Mouse (Mus musculus) midbrain, postnatal 0 days (tissue): Measurements from ENCODE around the gene Ppp2r3c. TPM values are rescaled to one million over a fixed set of nuclear protein-coding genes. Genes with fewer than 3 reads are reported as not detected.
"Not testable (repeated sequence)": the region's sequence is repeated elsewhere in the genome, so short reads cannot be mapped to it uniquely, and the experiment has no call there.

ENCODE experiments used
- ATAC-seq: fragments of 200-750 bp; cut with Nextera tagmentation; 2 replicates; pipeline ENCODE4 v1.8.0; 2017; ENCODE audit warnings: moderate number of reproducible peaks, mild to moderate bottlenecking, moderate TSS enrichment, moderate library complexity; ENCODE audit not compliant: low FRiP score
- DNase-seq: peaks from one replicate; pipeline ENCODE4 v3.0.0-alpha.2; 2015; ENCODE audit warnings: low spot score
- H3K27ac ChIP-seq: fragments of 300-500 bp; sonication (generic); 2 replicates; pipeline ENCODE4 v1.5.1; 2014; ENCODE audit warnings: low read depth, mild to moderate bottlenecking, low read length, mixed read lengths
- H3K27me3 ChIP-seq: fragments of 300-500 bp; sonication (generic); 2 replicates; pipeline ENCODE4 v1.6.1; 2014; ENCODE audit warnings: low read length, control low read depth, mixed read lengths; ENCODE audit not compliant: insufficient read depth
- H3K36me3 ChIP-seq: fragments of 300-500 bp; sonication (generic); 2 replicates; pipeline ENCODE4 v1.6.1; 2014; ENCODE audit warnings: low read length, control low read depth, mixed read lengths; ENCODE audit not compliant: insufficient read depth
- H3K4me1 ChIP-seq: fragments of 300-500 bp; sonication (generic); 2 replicates; pipeline ENCODE4 v1.6.1; 2014; ENCODE audit warnings: mild to moderate bottlenecking, control low read depth, antibody characterized with exemption, low read length, mixed read lengths; ENCODE audit not compliant: insufficient read depth
- H3K4me2 ChIP-seq: fragments of 300-500 bp; sonication (generic); 2 replicates; pipeline ENCODE4 v1.6.1; 2014; ENCODE audit warnings: low read depth, mild to moderate bottlenecking, low read length, mixed read lengths; ENCODE audit not compliant: poor library complexity, severe bottlenecking
- H3K4me3 ChIP-seq: fragments of 300-500 bp; sonication (generic); 2 replicates; pipeline ENCODE4 v1.5.1; 2014; ENCODE audit warnings: low read depth, mild to moderate bottlenecking, low read length, moderate library complexity
- H3K9ac ChIP-seq: fragments of 300-500 bp; sonication (generic); replicated peaks from 2 replicates; pipeline ENCODE4 v1.6.1; 2014; ENCODE audit warnings: mild to moderate bottlenecking, low read length, moderate library complexity, mixed read lengths; ENCODE audit not compliant: poor library complexity, severe bottlenecking
- H3K9me3 ChIP-seq: fragments of 300-500 bp; sonication (generic); 2 replicates; pipeline ENCODE4 v1.6.1; 2016; ENCODE audit warnings: low read length, control low read depth
- CTCF ChIP-seq: IDR thresholded peaks from 2 replicates; pipeline ENCODE4 v1.5.1; 2016; ENCODE audit warnings: antibody characterized with exemption, mild to moderate bottlenecking
- WGBS: fragments of 180-500 bp; shearing (Covaris S2); extraction: QIAGEN DNeasy Blood & Tissue Kit; methylation state at CpG from one replicate; pipeline ENCODE4 v1.1.7; 2014; 5-methylcytosine and 5-hydroxymethylcytosine counted together
- polyA plus RNA-seq: library from polyadenylated mRNA; unstranded; fragments of >200 nt; fragmentation: Nextera tagmentation; extraction: Ambion mirVana; gene quantifications from 2 replicates; pipeline ENCODE4 v1.2.1, GENCODE M21; 2015
- total RNA-seq: library from RNA; depleted of rRNA; stranded (reverse); fragments of >200 nt; gene quantifications from 2 replicates; pipeline ENCODE4 v1.2.3, GENCODE M21; 2014; rRNA removed

Ppp2r3c gene
- total RNA-seq (9.0 and 14.3 TPM in 2 replicates), polyA plus RNA-seq (18.0 and 19.0 TPM in 2 replicates)

- H3K4me3 ChIP-seq: peak within 1 kb of the TSS; percentile 48
- peak; percentile 97 for DNase-seq
- peaks cover 25% of the 10 kb centered on the region for H3K4me1 ChIP-seq
- H3K9ac ChIP-seq: peak within 1 kb of the TSS; percentile 79
- H3K4me2 ChIP-seq: peak within 1 kb of the TSS; percentile 70
- under 1% methylated on average over 55 of the region's 55 CpGs for WGBS
- H3K27me3 ChIP-seq: no peaks in the 10 kb centered on the region
- peaks cover 10% of the 10 kb centered on the region for H3K36me3 ChIP-seq
- H3K9me3 ChIP-seq: no peaks in the 10 kb centered on the region
- TF ChIP-seq CTCF: no peak
- peak; percentile 94 for ATAC-seq
- H3K27ac ChIP-seq: peak within 1 kb of the TSS; percentile 77
Observed at GRCm38 (mm10) chr12:55302485-55303441, at the start of gene Ppp2r3c. Gene Ppp2r3c, minus strand, starts transcription at chr12:55302998.

GRCm38 (mm10) chr12:55344583-55344982 lies 41.8 kb upstream of the Ppp2r3c start:
- H3K4me2 ChIP-seq: no peak overlapping the region

GRCm38 (mm10) chr12:55343998-55344397 lies 41.2 kb upstream of the Ppp2r3c start:
- H3K9me3 ChIP-seq: no peaks in the 10 kb centered on the region
- H3K4me2 ChIP-seq: no peak overlapping the region
- H3K27me3 ChIP-seq: no peaks in the 10 kb centered on the region
- no peak overlapping the region for H3K9ac ChIP-seq
- no peak for TF ChIP-seq CTCF
- ATAC-seq: peak; percentile 58; the same call in 1 of the 2 replicates
- peak overlapping the region; percentile 65 for H3K27ac ChIP-seq
- H3K36me3 ChIP-seq: no peaks in the 10 kb centered on the region
- no peak overlapping the region for H3K4me3 ChIP-seq
- no peaks in the 10 kb centered on the region for H3K4me1 ChIP-seq
- WGBS: 74% methylated on average over 11 of the region's 11 CpGs
- no peak for DNase-seq

More at GRCm38 (mm10) chr12:55344583-55344982, 41.8 kb upstream of the Ppp2r3c start:
- ATAC-seq (peak; percentile 82), DNase-seq (no peak)
- Histone ChIP-seq H3K4me3 (no peak overlapping the region), H3K9me3 (no peaks in the 10 kb centered on the region), H3K9ac (no peak overlapping the region), H3K27ac (peak overlapping the region; percentile 65), H3K36me3 (no peaks in the 10 kb centered on the region), H3K27me3 (no peaks in the 10 kb centered on the region), H3K4me1 (no peaks in the 10 kb centered on the region)
- peak; percentile 47 for TF ChIP-seq CTCF
- 76% methylated on average over 13 of the region's 13 CpGs for WGBS

DNA sequence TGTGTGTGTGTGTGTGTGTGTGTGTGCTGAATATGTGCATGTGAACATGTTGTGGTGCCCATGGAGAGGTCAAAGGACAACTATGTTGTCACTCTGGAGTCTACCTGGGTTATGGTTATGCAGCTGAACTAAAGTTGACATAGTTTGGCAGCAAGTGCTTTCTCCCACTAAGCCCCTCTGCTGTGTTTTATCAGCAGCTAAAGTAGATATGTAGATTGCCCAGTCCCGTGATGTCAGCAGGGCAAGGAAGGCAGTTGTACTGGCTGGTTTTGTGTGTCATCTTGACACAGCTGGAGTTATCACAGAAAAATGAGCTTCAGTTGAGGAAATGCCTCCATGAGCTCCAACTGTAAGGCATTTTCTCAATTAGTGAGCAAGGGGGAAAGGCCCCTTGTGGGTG lies 40.2 kb upstream of the Ppp2r3c start:
- H3K27me3 ChIP-seq, H3K27ac ChIP-seq, H3K9me3 ChIP-seq, DNase-seq, ATAC-seq, H3K4me2 ChIP-seq, H3K9ac ChIP-seq, H3K4me3 ChIP-seq, H3K36me3 ChIP-seq, H3K4me1 ChIP-seq: not testable (repeated sequence)
- WGBS: 91% methylated on average over 1 of the region's 1 CpGs

GRCm38 (mm10) chr12:55338490-55338889 lies 35.7 kb upstream of the Ppp2r3c start:
- not testable (repeated sequence) for H3K27me3 ChIP-seq, H3K4me2 ChIP-seq, H3K27ac ChIP-seq, H3K9me3 ChIP-seq, H3K4me3 ChIP-seq, H3K9ac ChIP-seq, H3K4me1 ChIP-seq, DNase-seq, ATAC-seq, H3K36me3 ChIP-seq
- WGBS: 100% methylated on average over 1 of the region's 2 CpGs

DNA sequence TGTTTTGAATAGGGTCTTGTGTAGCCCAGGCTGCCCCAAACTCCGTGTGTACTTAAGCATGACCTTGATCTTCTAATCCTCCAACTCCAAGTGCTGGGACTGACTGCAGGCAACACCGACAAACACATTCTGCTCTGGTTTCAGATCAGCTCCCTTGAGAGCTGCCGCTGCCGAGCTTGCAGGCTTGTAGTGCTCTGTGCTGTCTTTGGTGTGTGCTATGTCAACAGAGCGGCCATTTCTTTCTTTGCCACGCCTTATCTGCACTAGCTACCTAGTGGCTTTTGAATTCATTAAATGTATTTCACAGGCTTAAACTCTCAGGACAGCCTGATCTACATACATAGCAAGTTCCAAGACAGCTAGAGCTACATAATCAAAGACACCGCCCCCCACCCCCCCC lies 30.9 kb upstream of the Ppp2r3c start:
- DNase-seq: no peak
- WGBS: 91% methylated on average over 7 of the region's 7 CpGs
- no peak for TF ChIP-seq CTCF
- H3K9ac ChIP-seq: no peak overlapping the region
- ATAC-seq: no peak
- H3K36me3 ChIP-seq: no peaks in the 10 kb centered on the region
- H3K4me1 ChIP-seq: no peaks in the 10 kb centered on the region
- H3K27ac ChIP-seq: no peak overlapping the region
- H3K9me3 ChIP-seq: no peaks in the 10 kb centered on the region
- no peak overlapping the region for H3K4me2 ChIP-seq
- H3K4me3 ChIP-seq: no peak overlapping the region
- no peaks in the 10 kb centered on the region for H3K27me3 ChIP-seq
